Mouse (Mus musculus): ENCODE data around the gene Necab3. TPM values are rescaled to one million over a fixed set of nuclear protein-coding genes. Genes with fewer than 3 reads are reported as not detected.

Gene Necab3
- 13.4 and 14.5 TPM in 2 replicates for polyA plus RNA-seq (2015; fragmentation: Nextera tagmentation; extraction: Ambion mirVana)

DNA sequence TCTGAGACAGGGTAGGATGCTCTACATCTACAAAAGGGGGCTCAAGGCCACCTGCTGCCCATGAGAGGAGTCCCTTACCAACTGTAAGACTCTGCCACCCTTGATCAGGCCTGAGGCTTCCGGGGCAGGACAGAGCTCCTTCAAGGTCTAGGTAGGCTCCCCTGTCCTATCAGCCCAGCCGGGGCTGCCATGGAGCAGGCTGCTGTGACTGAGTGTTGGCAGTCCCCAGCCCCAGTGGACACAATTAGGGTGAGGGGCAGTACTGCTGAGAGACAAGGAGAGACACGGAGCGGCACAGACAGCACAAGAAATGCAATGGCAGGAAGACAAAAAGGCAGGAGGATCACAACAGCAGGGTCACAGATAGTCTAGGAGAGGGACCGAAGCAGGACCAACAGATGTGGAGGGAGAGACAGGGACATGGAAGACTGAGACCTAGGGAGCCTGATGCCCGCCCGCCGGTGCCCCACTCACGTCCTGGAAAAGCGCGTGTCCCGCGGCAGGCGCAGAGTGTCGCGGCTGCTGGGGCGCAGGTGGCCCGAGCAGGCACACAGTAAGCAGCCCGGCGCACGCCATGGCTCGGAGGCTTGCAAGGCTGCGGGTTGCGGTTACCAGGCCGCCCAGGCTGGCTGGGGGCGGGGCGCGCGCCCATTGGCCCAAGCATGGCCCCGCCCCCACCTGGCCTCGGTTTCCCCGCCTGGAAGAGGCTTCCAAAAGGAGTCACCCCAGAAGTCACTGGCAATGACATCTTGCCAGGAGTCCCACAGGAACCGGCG lies at the start of gene Necab3:
Gene Necab3 (minus strand): TSS at position 627 of the 776 bp plus-strand sequence.
- peak within 1 kb of the TSS; percentile 59 for H3K9ac ChIP-seq (replicated peaks)
- peak within 1 kb of the TSS; percentile 62 for H3K4me2 ChIP-seq (replicated peaks)
- peak within 1 kb of the TSS; percentile 40; the same call in 1 of the 2 replicates for H3K27ac ChIP-seq
- no peaks in the 10 kb centered on the region for H3K9me3 ChIP-seq
- no peaks in the 10 kb centered on the region for H3K27me3 ChIP-seq
- H3K4me1 ChIP-seq (replicated peaks) = peaks cover 25% of the 10 kb centered on the region
- peak; percentile 82 for ATAC-seq
- 3% methylated on average over 34 of the region's 34 CpGs for WGBS
- H3K36me3 ChIP-seq = peaks cover 18% of the 10 kb centered on the region
- peak within 1 kb of the TSS; percentile 40 for H3K4me3 ChIP-seq (replicated peaks)

DNA sequence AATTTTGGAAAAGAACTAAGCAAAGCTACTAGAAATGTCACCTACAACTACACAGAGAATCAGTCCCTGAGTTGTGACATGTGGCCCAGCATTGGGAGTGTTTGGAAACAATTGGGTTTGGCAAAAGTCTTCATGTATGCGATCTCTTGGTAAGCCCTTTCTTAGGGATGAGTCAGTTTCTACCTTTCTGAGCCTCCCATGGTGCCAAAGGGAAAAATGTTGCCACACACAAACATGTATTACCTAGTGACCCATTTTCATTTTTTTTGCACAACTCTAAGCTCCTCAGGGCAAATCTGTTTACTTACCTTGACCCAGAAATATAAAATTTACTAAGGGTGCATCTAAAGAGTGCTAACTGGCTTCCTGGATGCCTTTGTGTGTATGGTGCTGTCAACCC lies 48.3 kb upstream of the Necab3 start:
- Histone ChIP-seq H3K4me3 (replicated peaks) (no peak overlapping the region), H3K9ac (replicated peaks) (no peak overlapping the region), H3K4me1 (replicated peaks) (peaks cover 12% of the 10 kb centered on the region), H3K4me2 (replicated peaks) (no peak overlapping the region), H3K27ac (no peak overlapping the region), H3K9me3 (no peaks in the 10 kb centered on the region), H3K27me3 (0 out of 2 replicates have a peak, but pooled peaks cover 20% of the 10 kb centered on the region), H3K36me3 (no peaks in the 10 kb centered on the region)
- WGBS = 76% methylated on average over 1 of the region's 1 CpGs
- no peak for ATAC-seq

DNA sequence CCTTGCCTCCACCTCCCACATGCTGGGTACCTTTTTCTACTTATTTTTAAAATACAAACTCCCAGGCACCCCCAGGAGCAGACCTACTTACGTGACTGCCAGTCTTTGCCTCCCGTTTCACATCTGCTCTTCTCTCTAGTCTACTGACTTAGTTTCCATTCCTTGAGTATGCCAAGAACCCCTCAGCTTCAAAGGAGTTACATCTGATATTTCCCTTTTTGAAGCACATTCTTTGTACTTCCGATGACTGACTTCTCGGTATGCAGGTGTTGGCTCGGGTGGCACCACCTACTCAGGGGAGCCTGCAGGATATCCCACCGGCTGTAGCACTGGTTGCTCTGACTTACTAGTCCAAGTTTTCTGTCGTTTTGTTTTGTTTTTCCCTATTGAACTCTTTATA lies 45.5 kb upstream of the Necab3 start:
- Histone ChIP-seq H3K36me3 (no peaks in the 10 kb centered on the region), H3K4me1 (replicated peaks) (peaks cover 12% of the 10 kb centered on the region), H3K9ac (replicated peaks) (no peak overlapping the region), H3K27ac (no peak overlapping the region), H3K27me3 (0 out of 2 replicates have a peak, but pooled peaks cover 20% of the 10 kb centered on the region), H3K9me3 (no peaks in the 10 kb centered on the region), H3K4me2 (replicated peaks) (peak overlapping the region; percentile 69), H3K4me3 (replicated peaks) (peak overlapping the region; percentile 66)
- no peak for ATAC-seq
- whole genome bisulfite sequencing = 46% methylated on average over 7 of the region's 7 CpGs

DNA sequence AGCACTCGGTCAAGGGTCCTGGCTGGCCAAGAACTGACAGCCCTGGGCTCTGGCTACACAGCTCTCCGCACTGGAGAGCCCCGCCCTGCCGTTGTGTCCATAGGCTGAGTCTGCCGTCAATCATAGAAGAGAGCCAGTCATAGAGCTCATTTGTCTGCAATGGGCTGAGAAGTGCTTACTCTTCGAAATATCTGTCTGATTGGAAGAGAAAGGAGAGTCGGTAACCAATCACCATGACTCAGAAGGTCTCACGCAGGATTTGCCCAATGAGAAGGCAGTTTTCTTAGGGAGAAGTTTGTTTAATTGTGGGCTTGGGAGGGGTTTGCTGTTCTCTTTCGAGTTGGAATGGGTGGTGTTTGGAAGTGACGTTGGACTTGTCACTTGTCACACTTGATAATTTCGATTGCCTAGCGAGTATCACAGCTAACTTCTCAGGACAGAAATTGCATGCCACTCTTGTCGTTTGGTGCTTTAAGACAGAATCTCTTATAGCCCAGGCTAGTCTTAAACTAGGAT lies 45.0 kb upstream of the Necab3 start, which contains the start of gene Pxmp4:
Gene Pxmp4 (minus strand): TSS at position 71 of the 516 bp plus-strand sequence.
- peaks cover 12% of the 10 kb centered on the region for H3K4me1 ChIP-seq (replicated peaks)
- peak within 1 kb of the TSS; percentile 69 for H3K4me2 ChIP-seq (replicated peaks)
- WGBS = 2% methylated on average over 13 of the region's 13 CpGs
- peak within 1 kb of the TSS; percentile 78 for H3K9ac ChIP-seq (replicated peaks)
- H3K9me3 ChIP-seq = no peaks in the 10 kb centered on the region
- H3K27ac ChIP-seq = 0 out of 2 replicates have a peak within 1 kb of the TSS, but pooled peaks have one; percentile 31
- H3K4me3 ChIP-seq (replicated peaks) = peak within 1 kb of the TSS; percentile 66
- 0 out of 2 replicates have a peak, but pooled peaks cover 15% of the 10 kb centered on the region for H3K27me3 ChIP-seq
- H3K36me3 ChIP-seq = no peaks in the 10 kb centered on the region
- peak; percentile 100 for ATAC-seq

DNA sequence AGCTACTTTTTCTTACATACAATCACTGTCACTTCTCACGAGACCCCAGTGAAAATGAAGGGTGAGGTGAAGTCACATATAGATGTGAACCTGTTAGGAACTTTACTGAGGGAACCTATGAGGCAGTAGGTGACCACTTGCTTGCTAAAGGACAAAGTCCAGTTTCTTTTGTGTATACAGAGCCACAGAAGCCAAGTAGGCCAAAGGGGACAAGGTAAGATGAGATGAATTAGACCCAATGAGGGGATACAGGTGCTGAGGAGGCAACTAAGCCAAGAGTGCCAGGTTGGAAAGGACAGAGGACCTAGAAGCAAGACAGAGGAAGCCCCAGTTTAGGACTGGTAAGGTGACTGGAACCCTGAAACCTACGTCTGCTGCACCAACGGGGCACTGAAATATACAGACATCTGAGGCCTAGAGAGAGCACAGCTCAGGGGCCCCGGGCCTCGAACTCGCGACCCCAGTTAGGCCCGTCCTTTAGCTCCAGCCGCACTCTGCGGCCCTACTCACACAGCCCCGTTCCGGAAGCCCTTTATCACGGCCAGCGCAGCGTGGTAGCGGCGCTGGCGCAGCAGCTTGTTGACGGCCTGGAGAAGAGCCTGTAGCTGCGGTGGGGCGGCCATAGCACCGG lies 44.4 kb upstream of the Necab3 start:
- peak overlapping the region; percentile 78 for H3K9ac ChIP-seq (replicated peaks)
- H3K4me3 ChIP-seq (replicated peaks) = peak overlapping the region; percentile 66
- ATAC-seq = no peak; the same call in 1 of the 2 replicates
- 21% methylated on average over 22 of the region's 22 CpGs for WGBS
- H3K27ac ChIP-seq = 0 out of 2 replicates have a peak overlapping the region, but pooled peaks have one; percentile 31
- H3K4me2 ChIP-seq (replicated peaks) = peak overlapping the region; percentile 69
- 0 out of 2 replicates have a peak, but pooled peaks cover 13% of the 10 kb centered on the region for H3K27me3 ChIP-seq
- H3K9me3 ChIP-seq = no peaks in the 10 kb centered on the region
- peaks cover 12% of the 10 kb centered on the region for H3K4me1 ChIP-seq (replicated peaks)
- H3K36me3 ChIP-seq = no peaks in the 10 kb centered on the region

DNA sequence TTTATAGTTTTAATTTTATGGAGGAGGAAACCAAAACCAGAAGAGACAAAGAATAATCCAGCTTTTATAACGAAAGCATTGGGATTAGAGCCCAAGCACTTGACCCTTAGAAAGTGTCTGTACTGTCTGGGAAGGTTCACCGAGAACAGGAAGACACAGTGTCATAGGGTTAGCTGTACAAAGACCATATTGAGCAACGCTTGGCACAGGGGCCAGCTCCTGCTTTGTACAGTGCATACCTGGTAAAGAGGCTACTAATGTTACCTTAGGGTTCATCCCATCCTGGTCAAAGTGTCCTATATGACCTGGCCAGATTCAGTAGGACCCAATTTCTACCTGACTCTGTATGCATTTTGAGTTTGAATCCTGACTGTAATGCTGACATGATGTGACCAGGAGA lies 42.6 kb upstream of the Necab3 start:
- peaks cover 12% of the 10 kb centered on the region for H3K4me1 ChIP-seq (replicated peaks)
- 0 out of 2 replicates have a peak, but pooled peaks cover 6% of the 10 kb centered on the region for H3K27me3 ChIP-seq
- no peaks in the 10 kb centered on the region for H3K9me3 ChIP-seq
- no peak overlapping the region for H3K9ac ChIP-seq (replicated peaks)
- H3K27ac ChIP-seq = no peak overlapping the region
- no peak overlapping the region for H3K4me2 ChIP-seq (replicated peaks)
- no peak for ATAC-seq
- no peaks in the 10 kb centered on the region for H3K36me3 ChIP-seq
- H3K4me3 ChIP-seq (replicated peaks) = no peak overlapping the region
- 68% methylated on average over 3 of the region's 3 CpGs for WGBS

DNA sequence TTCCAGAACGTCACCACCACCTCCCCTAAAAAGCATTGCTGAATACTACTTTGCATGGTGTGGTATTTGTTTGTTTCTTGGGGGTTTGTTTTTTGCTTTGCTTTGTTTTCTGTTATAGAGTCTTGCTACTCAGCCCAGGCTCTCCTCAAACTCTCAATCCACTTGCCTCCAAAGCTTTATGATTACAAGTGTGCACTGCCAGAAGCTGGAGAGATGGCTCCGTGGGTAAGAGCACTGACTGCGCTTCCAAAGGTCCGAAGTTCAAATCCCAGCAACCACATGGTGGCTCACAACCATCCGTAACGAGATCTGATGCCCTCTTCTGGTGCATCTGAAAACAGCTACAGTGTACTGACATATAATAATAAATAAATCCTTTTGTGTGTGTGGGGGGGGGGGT lies 41.9 kb upstream of the Necab3 start:
- H3K4me1 ChIP-seq (replicated peaks) = peaks cover 12% of the 10 kb centered on the region
- no peak overlapping the region for H3K4me3 ChIP-seq (replicated peaks)
- 67% methylated on average over 6 of the region's 6 CpGs for WGBS
- H3K27ac ChIP-seq = no peak overlapping the region
- no peak for ATAC-seq
- 0 out of 2 replicates have a peak, but pooled peaks cover 3% of the 10 kb centered on the region for H3K27me3 ChIP-seq
- H3K36me3 ChIP-seq = no peaks in the 10 kb centered on the region
- H3K4me2 ChIP-seq (replicated peaks) = no peak overlapping the region
- H3K9ac ChIP-seq (replicated peaks) = no peak overlapping the region
- no peaks in the 10 kb centered on the region for H3K9me3 ChIP-seq

DNA sequence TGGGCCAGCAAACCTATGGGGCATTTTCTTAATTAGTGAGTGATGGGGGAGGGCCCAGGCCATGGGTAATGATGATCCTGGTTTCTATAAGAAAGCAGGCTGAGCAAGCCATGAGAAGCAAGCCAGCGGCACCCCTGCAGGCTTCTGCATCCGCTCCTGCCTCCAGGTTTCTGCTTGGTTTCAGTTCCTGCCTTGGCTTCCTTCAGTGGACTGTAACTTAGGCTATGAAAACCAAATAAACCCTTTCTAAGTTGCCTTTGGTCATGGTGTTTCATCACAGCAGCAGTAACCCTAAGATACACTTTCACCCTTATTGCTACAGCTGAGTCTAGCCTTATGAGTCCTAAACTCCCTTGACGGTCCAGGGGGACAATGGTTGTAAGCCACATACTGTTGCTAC lies 38.7 kb upstream of the Necab3 start:
- H3K4me3 ChIP-seq (replicated peaks) = no peak overlapping the region
- no peak overlapping the region for H3K4me2 ChIP-seq (replicated peaks)
- no peaks in the 10 kb centered on the region for H3K9me3 ChIP-seq
- no peak overlapping the region for H3K27ac ChIP-seq
- no peaks in the 10 kb centered on the region for H3K4me1 ChIP-seq (replicated peaks)
- ATAC-seq = no peak
- WGBS = 86% methylated on average over 3 of the region's 3 CpGs
- H3K9ac ChIP-seq (replicated peaks) = no peak overlapping the region
- peaks cover 6% of the 10 kb centered on the region; the same call in 1 of the 2 replicates for H3K36me3 ChIP-seq
- H3K27me3 ChIP-seq = no peaks in the 10 kb centered on the region

DNA sequence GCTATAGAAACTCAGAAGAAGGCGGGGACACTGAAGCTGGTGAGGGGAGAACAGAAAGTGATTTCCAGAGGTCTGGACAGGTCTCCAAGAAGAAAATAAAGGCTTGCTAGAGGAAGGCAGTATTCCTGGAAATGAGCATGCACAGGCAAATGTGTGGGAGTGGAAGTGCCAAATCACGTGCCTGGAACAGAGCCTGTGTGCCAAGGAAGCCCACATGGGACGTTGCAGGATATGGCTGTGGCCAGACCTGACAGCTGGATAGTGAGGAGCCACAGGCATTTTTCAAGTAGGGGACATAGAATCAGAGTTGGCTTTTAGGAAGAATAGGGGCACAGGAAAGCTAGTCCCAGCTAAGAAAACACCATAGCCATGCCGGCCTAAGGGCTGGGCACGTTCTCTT lies 37.1 kb upstream of the Necab3 start:
- WGBS = 82% methylated on average over 5 of the region's 5 CpGs
- Histone ChIP-seq H3K9ac (replicated peaks) (no peak overlapping the region), H3K9me3 (no peaks in the 10 kb centered on the region), H3K36me3 (peaks cover 6% of the 10 kb centered on the region; the same call in 1 of the 2 replicates), H3K4me1 (replicated peaks) (no peaks in the 10 kb centered on the region), H3K4me3 (replicated peaks) (no peak overlapping the region), H3K4me2 (replicated peaks) (no peak overlapping the region), H3K27ac (no peak overlapping the region), H3K27me3 (no peaks in the 10 kb centered on the region)
- ATAC-seq = no peak

DNA sequence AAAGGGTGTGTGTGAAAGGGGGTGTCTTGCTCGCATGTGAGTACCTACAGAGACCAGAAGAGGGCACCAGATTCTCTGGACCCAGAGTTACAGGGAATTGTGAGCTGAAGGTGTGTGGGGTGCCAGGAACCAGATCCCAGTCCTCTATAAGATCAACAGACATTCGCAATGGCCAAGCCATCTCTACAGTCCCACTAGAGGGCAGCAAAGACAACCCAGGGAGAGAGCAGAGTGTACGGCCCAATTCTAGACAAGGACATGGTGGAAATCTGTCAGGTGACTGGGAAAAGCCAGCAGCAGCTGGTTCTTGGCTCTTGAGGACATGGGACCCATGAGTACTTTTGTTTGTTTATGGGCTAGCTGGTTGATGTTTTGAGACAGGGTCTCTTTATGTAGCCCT lies 34.3 kb upstream of the Necab3 start:
- no peak for ATAC-seq
- H3K4me3 ChIP-seq (replicated peaks) = no peak overlapping the region
- H3K27ac ChIP-seq = no peak overlapping the region
- H3K4me2 ChIP-seq (replicated peaks) = no peak overlapping the region
- H3K36me3 ChIP-seq = peaks cover 6% of the 10 kb centered on the region; the same call in 1 of the 2 replicates
- no peak overlapping the region for H3K9ac ChIP-seq (replicated peaks)
- no peaks in the 10 kb centered on the region for H3K27me3 ChIP-seq
- 73% methylated on average over 3 of the region's 3 CpGs for WGBS
- H3K4me1 ChIP-seq (replicated peaks) = no peaks in the 10 kb centered on the region
- no peaks in the 10 kb centered on the region for H3K9me3 ChIP-seq

DNA sequence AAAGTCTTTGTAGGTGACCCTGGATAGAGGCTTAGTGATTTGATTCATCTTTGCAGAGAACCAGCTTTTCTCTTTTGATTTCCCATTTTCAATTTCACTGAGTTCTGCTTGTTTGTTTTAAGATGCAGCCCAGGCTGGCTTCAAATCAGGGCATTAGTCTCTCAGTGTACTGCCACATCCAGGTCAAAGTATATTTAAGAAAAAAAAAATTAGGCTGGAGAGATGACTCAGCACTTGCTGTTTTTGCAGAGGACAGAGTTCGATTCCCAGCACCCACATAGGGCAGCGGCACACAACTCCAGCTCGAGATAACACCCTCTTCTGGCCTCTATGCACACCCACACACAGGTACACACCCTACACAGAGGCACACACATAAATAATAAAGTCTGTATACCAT lies 32.5 kb upstream of the Necab3 start:
- H3K4me1 ChIP-seq (replicated peaks) = no peaks in the 10 kb centered on the region
- 88% methylated on average over 3 of the region's 3 CpGs for WGBS

DNA sequence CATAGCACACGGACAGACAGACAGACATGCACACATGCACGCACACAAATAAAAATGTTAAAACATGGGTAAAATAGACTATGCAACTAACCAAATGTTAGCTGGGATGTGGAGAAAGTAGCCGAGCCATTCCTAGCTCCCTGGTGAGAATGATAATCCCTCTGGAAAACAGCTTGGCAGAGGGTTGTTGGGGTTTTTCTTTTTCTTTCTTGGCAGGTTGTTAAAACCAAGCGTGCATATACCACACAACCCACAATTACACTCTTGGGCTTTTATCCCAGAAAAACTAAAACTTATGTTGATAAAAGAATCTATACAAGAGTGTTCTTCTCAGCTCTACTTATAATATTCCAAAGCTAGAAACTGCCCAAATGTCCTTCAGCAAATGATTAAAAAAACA lies 30.4 kb upstream of the Necab3 start:
- no peak overlapping the region for H3K9ac ChIP-seq (replicated peaks)
- H3K4me3 ChIP-seq (replicated peaks) = no peak overlapping the region
- H3K27ac ChIP-seq = no peak overlapping the region
- ATAC-seq = no peak
- no peaks in the 10 kb centered on the region for H3K9me3 ChIP-seq
- no peak overlapping the region for H3K4me2 ChIP-seq (replicated peaks)
- H3K36me3 ChIP-seq = peaks cover 9% of the 10 kb centered on the region; the same call in 1 of the 2 replicates
- H3K27me3 ChIP-seq = no peaks in the 10 kb centered on the region
- WGBS = 73% methylated on average over 4 of the region's 4 CpGs
- peaks cover 20% of the 10 kb centered on the region for H3K4me1 ChIP-seq (replicated peaks)

More for the DNA sequence above, 32.5 kb upstream of the Necab3 start:
- no peak overlapping the region for H3K27ac ChIP-seq
- no peak for ATAC-seq
- H3K9ac ChIP-seq (replicated peaks) = no peak overlapping the region
- no peak overlapping the region for H3K4me2 ChIP-seq (replicated peaks)
- H3K27me3 ChIP-seq = no peaks in the 10 kb centered on the region
- no peaks in the 10 kb centered on the region for H3K9me3 ChIP-seq
- H3K4me3 ChIP-seq (replicated peaks) = no peak overlapping the region
- H3K36me3 ChIP-seq = peaks cover 9% of the 10 kb centered on the region; the same call in 1 of the 2 replicates
